Mouse (Mus musculus): ENCODE results near the gene Evi5l. TPM values are rescaled to one million over a fixed set of nuclear protein-coding genes. Genes with fewer than 3 reads are reported as not detected.

The Evi5l gene
- polyA plus RNA-seq, 2 experiments: 24.6 to 35.9 TPM

GRCm38 (mm10) chr8:4205246-4206123 is 39.1 kb downstream of the Evi5l start:
- Histone ChIP-seq H3K36me3 (ENCODE audit: control insufficient read depth, insufficient read depth, low read length) (peaks cover 29% of the 10 kb centered on the region), H3K4me3 (replicated peaks; ENCODE audit: low read length) (no peak overlapping the region), H3K27me3 (ENCODE audit: control insufficient read depth, insufficient read depth, low read length) (peaks cover 26% of the 10 kb centered on the region), H3K4me2 (replicated peaks; ENCODE audit: low read depth, low read length, severe bottlenecking) (0 out of 2 replicates have a peak overlapping the region, but pooled peaks have one; percentile 19), H3K4me1 (ENCODE audit: control insufficient read depth, insufficient read depth, low read length) (peaks cover 5% of the 10 kb centered on the region; the same call in 1 of the 2 replicates), H3K9ac (ENCODE audit: low read depth, low read length, severe bottlenecking) (peak overlapping the region; percentile 31; the same call in 1 of the 2 replicates), H3K27ac (replicated peaks; ENCODE audit: low read depth, low read length) (no peak overlapping the region), H3K9me3 (ENCODE audit: control insufficient read depth, low read length) (no peaks in the 10 kb centered on the region)
- TF ChIP-seq POLR2A (IDR thresholded peaks at IDR 0.05; ENCODE audit: borderline replicate concordance, extremely low read depth, insufficient read depth, insufficient read length): no peak
- no peak for DNase-seq (ENCODE audit: low spot score)
- no peak for ATAC-seq (ENCODE audit: low FRiP score, low read depth)
- WGBS: 19% methylated on average over 38 of the region's 38 CpGs

- 16% methylated on average over 44 of the region's 44 CpGs for WGBS
Observed at GRCm38 (mm10) chr8:4206182-4207015, 40.0 kb downstream of the Evi5l start.

GRCm38 (mm10) chr8:4207016-4207350 is 40.6 kb downstream of the Evi5l start:
- no peak overlapping the region for H3K9ac ChIP-seq (ENCODE audit: low read depth, low read length, severe bottlenecking)
- H3K4me3 ChIP-seq (replicated peaks; ENCODE audit: low read length): no peak overlapping the region
- no peak overlapping the region for H3K27ac ChIP-seq (replicated peaks; ENCODE audit: low read depth, low read length)
- ATAC-seq (ENCODE audit: low FRiP score, low read depth) (no peak), DNase-seq (ENCODE audit: low spot score) (no peak)
- peaks cover 26% of the 10 kb centered on the region for H3K27me3 ChIP-seq (ENCODE audit: control insufficient read depth, insufficient read depth, low read length)
- no peak for TF ChIP-seq POLR2A (IDR thresholded peaks at IDR 0.05; ENCODE audit: borderline replicate concordance, extremely low read depth, insufficient read depth, insufficient read length)
- no peaks in the 10 kb centered on the region for H3K9me3 ChIP-seq (ENCODE audit: control insufficient read depth, low read length)
- peaks cover 23% of the 10 kb centered on the region for H3K36me3 ChIP-seq (ENCODE audit: control insufficient read depth, insufficient read depth, low read length)
- no peak overlapping the region for H3K4me2 ChIP-seq (replicated peaks; ENCODE audit: low read depth, low read length, severe bottlenecking)
- H3K4me1 ChIP-seq (ENCODE audit: control insufficient read depth, insufficient read depth, low read length): peaks cover 5% of the 10 kb centered on the region; the same call in 1 of the 2 replicates
- 71% methylated on average over 2 of the region's 2 CpGs for WGBS

More at GRCm38 (mm10) chr8:4206182-4207015, 40.0 kb downstream of the Evi5l start:
- H3K36me3 ChIP-seq (ENCODE audit: control insufficient read depth, insufficient read depth, low read length): peaks cover 23% of the 10 kb centered on the region
- H3K9ac ChIP-seq (ENCODE audit: low read depth, low read length, severe bottlenecking): peak overlapping the region; percentile 31; the same call in 1 of the 2 replicates
- ATAC-seq (ENCODE audit: low FRiP score, low read depth) (no peak), DNase-seq (ENCODE audit: low spot score) (no peak)
- H3K27ac ChIP-seq (replicated peaks; ENCODE audit: low read depth, low read length): no peak overlapping the region
- H3K4me1 ChIP-seq (ENCODE audit: control insufficient read depth, insufficient read depth, low read length): peaks cover 5% of the 10 kb centered on the region; the same call in 1 of the 2 replicates
- H3K27me3 ChIP-seq (ENCODE audit: control insufficient read depth, insufficient read depth, low read length): peaks cover 26% of the 10 kb centered on the region
- 0 out of 2 replicates have a peak overlapping the region, but pooled peaks have one; percentile 19 for H3K4me2 ChIP-seq (replicated peaks; ENCODE audit: low read depth, low read length, severe bottlenecking)
- no peak for TF ChIP-seq POLR2A (IDR thresholded peaks at IDR 0.05; ENCODE audit: borderline replicate concordance, extremely low read depth, insufficient read depth, insufficient read length)
- no peak overlapping the region; the same call in 1 of the 2 replicates for H3K4me3 ChIP-seq (replicated peaks; ENCODE audit: low read length)
- H3K9me3 ChIP-seq (ENCODE audit: control insufficient read depth, low read length): no peaks in the 10 kb centered on the region

GRCm38 (mm10) chr8:4211097-4211496 is 44.7 kb downstream of the Evi5l start:
- peaks cover 2% of the 10 kb centered on the region; the same call in 1 of the 2 replicates for H3K36me3 ChIP-seq (ENCODE audit: control insufficient read depth, insufficient read depth, low read length)
- no peak overlapping the region for H3K9ac ChIP-seq (ENCODE audit: low read depth, low read length, severe bottlenecking)
- peaks cover 24% of the 10 kb centered on the region for H3K27me3 ChIP-seq (ENCODE audit: control insufficient read depth, insufficient read depth, low read length)
- ATAC-seq (ENCODE audit: low FRiP score, low read depth): no peak
- 85% methylated on average over 6 of the region's 6 CpGs for WGBS
- H3K4me3 ChIP-seq (replicated peaks; ENCODE audit: low read length): no peak overlapping the region
- H3K4me1 ChIP-seq (ENCODE audit: control insufficient read depth, insufficient read depth, low read length): peaks cover 22% of the 10 kb centered on the region
- no peak overlapping the region for H3K4me2 ChIP-seq (replicated peaks; ENCODE audit: low read depth, low read length, severe bottlenecking)
- H3K9me3 ChIP-seq (ENCODE audit: control insufficient read depth, low read length): no peaks in the 10 kb centered on the region
- no peak for TF ChIP-seq POLR2A (IDR thresholded peaks at IDR 0.05; ENCODE audit: borderline replicate concordance, extremely low read depth, insufficient read depth, insufficient read length)
- no peak for DNase-seq (ENCODE audit: low spot score)
- H3K27ac ChIP-seq (replicated peaks; ENCODE audit: low read depth, low read length): no peak overlapping the region

- Histone ChIP-seq H3K4me1 (ENCODE audit: control insufficient read depth, insufficient read depth, low read length) (peaks cover 26% of the 10 kb centered on the region; the same call in 1 of the 2 replicates), H3K9ac (ENCODE audit: low read depth, low read length, severe bottlenecking) (peak overlapping the region; percentile 54), H3K27me3 (ENCODE audit: control insufficient read depth, insufficient read depth, low read length) (peaks cover 30% of the 10 kb centered on the region), H3K4me3 (replicated peaks; ENCODE audit: low read length) (peak overlapping the region; percentile 42), H3K4me2 (replicated peaks; ENCODE audit: low read depth, low read length, severe bottlenecking) (peak overlapping the region; percentile 95), H3K36me3 (ENCODE audit: control insufficient read depth, insufficient read depth, low read length) (no peaks in the 10 kb centered on the region), H3K9me3 (ENCODE audit: control insufficient read depth, low read length) (no peaks in the 10 kb centered on the region), H3K27ac (replicated peaks; ENCODE audit: low read depth, low read length) (no peak overlapping the region)
- DNase-seq (ENCODE audit: low spot score) (no peak), ATAC-seq (ENCODE audit: low FRiP score, low read depth) (peak; percentile 21; the same call in 1 of the 2 replicates)
- TF ChIP-seq POLR2A (IDR thresholded peaks at IDR 0.05; ENCODE audit: borderline replicate concordance, extremely low read depth, insufficient read depth, insufficient read length): no peak
- WGBS: 1% methylated on average over 24 of the region's 25 CpGs
Observed at GRCm38 (mm10) chr8:4212809-4213209, 46.4 kb downstream of the Evi5l start.

All from limb, embryonic 14.5 days (tissue).